Mouse (Mus musculus) heart, embryonic 14.5 days (tissue): ENCODE measurements at regions not wholly inside any gene's neighbourhood (a gene's known extent, or its start where the extent isn't known, plus 50 kb on each side); places are given as distances from the start of the nearest gene placed in this dataset.

ENCODE experiments used
- ATAC-seq: fragments of 200-750 bp; cut with Nextera tagmentation; 2 replicates; pipeline ENCODE4 v1.8.0; 2017; ENCODE audit warnings: low read depth, moderate TSS enrichment; ENCODE audit not compliant: insufficient number of reproducible peaks, insufficient read depth, low FRiP score
- H3K27ac ChIP-seq, 2 experiments: fragments of 200-500 bp in 1 of 2; fragments of 300-500 bp in 1 of 2; sonication (generic) in 1 of 2; replicated peaks in 1 of 2; 2 replicates each; pipeline ENCODE4 v1.5.1; 2012 to 2014; ENCODE audit warnings: low read depth in 2 of 2, low read length in 2 of 2, control low read depth in 1 of 2, mild to moderate bottlenecking in 1 of 2, mixed read lengths in 1 of 2; ENCODE audit not compliant: control insufficient read depth in 1 of 2, insufficient read depth in 1 of 2
- H3K27me3 ChIP-seq: fragments of 300-500 bp; sonication (generic); 2 replicates; pipeline ENCODE4 v1.6.1; 2014; ENCODE audit warnings: mild to moderate bottlenecking, low read length, control low read depth; ENCODE audit not compliant: control insufficient read depth, insufficient read depth
- H3K36me3 ChIP-seq: fragments of 300-500 bp; sonication (generic); 2 replicates; pipeline ENCODE4 v1.6.1; 2014; ENCODE audit warnings: mild to moderate bottlenecking, control low read depth, low read length, mixed read lengths; ENCODE audit not compliant: control insufficient read depth, insufficient read depth
- H3K4me1 ChIP-seq, 2 experiments: fragments of 200-500 bp in 1 of 2; fragments of 300-500 bp in 1 of 2; sonication (generic) in 1 of 2; 2 replicates each; pipeline ENCODE4 v1.6.1; 2012 to 2014; ENCODE audit warnings: low read length in 2 of 2, control low read depth in 1 of 2, mixed read lengths in 1 of 2; ENCODE audit not compliant: control insufficient read depth in 2 of 2, insufficient read depth in 2 of 2
- H3K4me2 ChIP-seq: fragments of 300-500 bp; sonication (generic); 2 replicates; pipeline ENCODE4 v1.6.1; 2014; ENCODE audit warnings: mild to moderate bottlenecking, low read length
- H3K4me3 ChIP-seq, 2 experiments: fragments of 200-500 bp in 1 of 2; fragments of 300-500 bp in 1 of 2; sonication (generic) in 1 of 2; 2 replicates each; pipeline ENCODE4 v1.5.1; 2012 to 2014; ENCODE audit warnings: low read length in 2 of 2, mild to moderate bottlenecking in 2 of 2, control low read depth in 1 of 2, low read depth in 1 of 2, moderate library complexity in 1 of 2; ENCODE audit not compliant: control insufficient read depth in 1 of 2, insufficient read depth in 1 of 2
- H3K9ac ChIP-seq: fragments of 300-500 bp; sonication (generic); 2 replicates; pipeline ENCODE4 v1.6.1; 2014; ENCODE audit warnings: mild to moderate bottlenecking, low read length
- H3K9me3 ChIP-seq: fragments of 300-500 bp; sonication (generic); 2 replicates; pipeline ENCODE4 v1.6.1; 2016; ENCODE audit warnings: low read length, control low read depth; ENCODE audit not compliant: control insufficient read depth
- WGBS: fragments of 180-500 bp; shearing (Covaris S2); extraction: QIAGEN DNeasy Blood & Tissue Kit; methylation state at CpG from one replicate; pipeline ENCODE4 v1.1.7; 2014; 5-methylcytosine and 5-hydroxymethylcytosine counted together

DNA sequence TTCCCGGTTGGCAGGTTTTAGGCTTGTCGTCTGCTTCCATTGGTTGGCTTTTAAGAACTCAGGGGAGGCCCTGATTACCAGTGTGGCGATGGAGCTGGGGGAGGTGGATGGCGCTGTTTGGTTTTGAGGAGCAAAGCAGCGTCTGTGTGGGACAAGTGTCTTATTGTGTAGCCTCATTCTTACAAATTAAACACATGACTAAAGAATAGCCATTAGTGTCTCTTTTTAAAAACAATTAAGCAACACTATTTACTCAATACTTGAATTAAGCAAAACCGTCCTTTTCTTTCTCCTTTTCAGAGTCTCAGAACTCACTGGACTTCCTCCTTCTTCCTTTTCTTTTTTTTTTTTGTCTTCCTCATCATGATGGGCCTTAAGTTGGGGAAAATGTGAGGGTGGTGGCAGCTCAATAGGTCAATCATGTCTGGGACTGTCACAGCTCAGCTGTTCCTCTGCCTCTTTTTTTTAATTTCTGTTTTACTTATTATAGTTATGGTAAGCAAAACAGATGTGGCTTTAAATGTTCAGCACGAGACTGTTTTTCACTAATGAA, 89.1 kb downstream of the Kcnrg start:
- no peaks in the 10 kb centered on the region for H3K9me3 ChIP-seq
- H3K36me3 ChIP-seq, result no peaks in the 10 kb centered on the region
- no peak overlapping the region for H3K4me3 ChIP-seq
- no peak overlapping the region for H3K27ac ChIP-seq
- ATAC-seq, result no peak
- H3K4me1 ChIP-seq, result no peaks in the 10 kb centered on the region
- H3K9ac ChIP-seq, result no peak overlapping the region
- 78% methylated on average over 7 of the region's 7 CpGs for WGBS
- H3K4me2 ChIP-seq, result no peak overlapping the region
- peaks cover 1% of the 10 kb centered on the region; the same call in 1 of the 2 replicates for H3K27me3 ChIP-seq

GRCm38 (mm10) chr14:61696886-61697554, 89.8 kb downstream of the Kcnrg start:
- Histone ChIP-seq H3K27me3 (no peaks in the 10 kb centered on the region), H3K9me3 (no peaks in the 10 kb centered on the region), H3K27ac (no peak overlapping the region), H3K36me3 (no peaks in the 10 kb centered on the region), H3K4me3 (no peak overlapping the region), H3K9ac (no peak overlapping the region), H3K4me2 (no peak overlapping the region), H3K4me1 (no peaks in the 10 kb centered on the region)
- 77% methylated on average over 13 of the region's 13 CpGs for WGBS
- ATAC-seq, result no peak

DNA sequence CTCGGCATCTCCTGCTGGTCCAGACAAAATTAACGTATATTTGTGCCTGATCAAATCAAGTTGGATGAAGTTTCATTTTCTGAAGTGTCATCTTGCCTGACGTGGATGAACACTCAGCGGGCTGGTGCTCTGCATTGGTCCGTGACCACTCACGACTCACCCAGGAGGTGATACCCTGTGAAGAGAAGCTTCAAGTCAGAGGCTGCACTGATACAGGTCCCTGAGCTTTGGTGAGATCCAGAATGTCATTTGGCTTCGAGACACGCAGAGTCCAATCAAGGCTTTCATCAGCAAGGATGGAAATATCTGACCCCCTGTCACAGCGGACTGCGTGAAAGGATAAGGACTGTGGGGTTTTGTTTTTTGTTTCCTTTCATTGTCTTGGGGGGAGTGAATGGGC, 90.4 kb downstream of the Kcnrg start:
- H3K4me2 ChIP-seq, result no peak overlapping the region
- H3K27me3 ChIP-seq, result no peaks in the 10 kb centered on the region
- no peak overlapping the region for H3K27ac ChIP-seq
- no peak for ATAC-seq
- no peak overlapping the region for H3K9ac ChIP-seq
- H3K36me3 ChIP-seq, result no peaks in the 10 kb centered on the region
- H3K4me3 ChIP-seq, result no peak overlapping the region
- WGBS, result 77% methylated on average over 10 of the region's 10 CpGs
- H3K9me3 ChIP-seq, result no peaks in the 10 kb centered on the region
- H3K4me1 ChIP-seq, result no peaks in the 10 kb centered on the region

DNA sequence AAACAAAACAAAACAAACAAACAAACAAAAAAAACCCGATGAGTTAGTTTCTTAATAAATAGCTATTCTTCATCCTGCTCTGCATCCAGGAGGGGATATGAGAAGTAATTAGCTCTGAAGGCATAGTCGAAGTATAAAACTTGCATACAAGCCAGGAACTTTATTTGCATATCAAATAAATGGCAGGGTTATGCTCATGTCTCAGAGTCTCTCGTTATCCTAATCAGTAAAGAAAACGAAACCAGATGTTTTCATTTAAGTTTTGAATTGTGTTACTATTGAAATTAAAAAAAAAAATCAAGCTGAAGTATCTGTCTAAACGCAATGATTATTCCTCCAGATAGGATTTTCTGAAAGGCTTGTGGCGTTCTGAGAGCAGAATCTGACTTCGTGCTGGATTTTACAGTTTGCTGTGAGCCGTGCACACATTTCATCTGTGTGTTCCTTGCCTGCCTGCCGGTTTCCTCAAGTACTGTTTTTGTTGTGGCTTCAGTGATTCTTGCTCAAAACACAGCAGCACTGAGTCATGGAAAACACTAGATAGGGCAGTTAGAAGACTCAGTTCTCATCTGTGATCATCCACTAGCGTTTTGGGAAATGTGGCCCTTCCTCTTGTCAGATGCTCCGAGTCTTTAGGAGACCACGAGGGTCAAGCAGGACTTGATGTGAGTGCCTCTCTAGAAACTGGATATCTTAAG, 91.2 kb downstream of the Kcnrg start:
- no peak overlapping the region for H3K4me3 ChIP-seq
- no peak overlapping the region for H3K4me2 ChIP-seq
- no peaks in the 10 kb centered on the region for H3K9me3 ChIP-seq
- no peaks in the 10 kb centered on the region for H3K27me3 ChIP-seq
- H3K36me3 ChIP-seq, result no peaks in the 10 kb centered on the region
- no peak overlapping the region for H3K27ac ChIP-seq
- WGBS, result 52% methylated on average over 12 of the region's 12 CpGs
- H3K9ac ChIP-seq, result no peak overlapping the region
- no peaks in the 10 kb centered on the region for H3K4me1 ChIP-seq
- no peak for ATAC-seq

DNA sequence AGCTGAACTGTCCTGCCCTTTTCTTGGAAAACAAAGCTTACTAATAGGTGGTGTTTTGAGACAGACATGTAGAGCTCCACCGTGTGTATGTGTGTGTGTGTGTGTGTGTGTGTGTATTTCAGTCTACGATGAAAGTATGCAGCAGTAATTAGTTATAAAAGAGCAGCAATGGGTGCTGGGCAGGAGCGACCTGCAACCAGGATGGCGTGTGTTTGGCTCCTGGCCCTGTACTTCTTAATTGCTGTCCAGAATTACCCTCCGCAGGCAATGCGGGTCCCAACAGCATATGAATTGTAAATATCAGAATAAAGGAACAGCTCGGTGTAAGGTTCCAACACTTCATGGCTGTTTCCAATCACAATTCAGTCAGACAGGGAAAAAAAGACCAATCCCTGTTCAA, 92.4 kb downstream of the Kcnrg start:
- no peaks in the 10 kb centered on the region for H3K9me3 ChIP-seq
- no peak overlapping the region for H3K4me3 ChIP-seq
- ATAC-seq, result no peak
- no peak overlapping the region for H3K27ac ChIP-seq
- WGBS, result 80% methylated on average over 7 of the region's 7 CpGs
- H3K4me1 ChIP-seq, result no peaks in the 10 kb centered on the region
- H3K36me3 ChIP-seq, result no peaks in the 10 kb centered on the region
- no peak overlapping the region for H3K9ac ChIP-seq
- no peaks in the 10 kb centered on the region for H3K27me3 ChIP-seq
- no peak overlapping the region for H3K4me2 ChIP-seq

GRCm38 (mm10) chr14:61701131-61701530, 93.9 kb downstream of the Kcnrg start:
- Histone ChIP-seq H3K27me3 (no peaks in the 10 kb centered on the region), H3K36me3 (no peaks in the 10 kb centered on the region), H3K9ac (no peak overlapping the region), H3K4me2 (no peak overlapping the region), H3K27ac (no peak overlapping the region), H3K4me3 (no peak overlapping the region), H3K9me3 (no peaks in the 10 kb centered on the region), H3K4me1 (no peaks in the 10 kb centered on the region)
- WGBS, result 47% methylated on average over 10 of the region's 10 CpGs
- ATAC-seq, result no peak

DNA sequence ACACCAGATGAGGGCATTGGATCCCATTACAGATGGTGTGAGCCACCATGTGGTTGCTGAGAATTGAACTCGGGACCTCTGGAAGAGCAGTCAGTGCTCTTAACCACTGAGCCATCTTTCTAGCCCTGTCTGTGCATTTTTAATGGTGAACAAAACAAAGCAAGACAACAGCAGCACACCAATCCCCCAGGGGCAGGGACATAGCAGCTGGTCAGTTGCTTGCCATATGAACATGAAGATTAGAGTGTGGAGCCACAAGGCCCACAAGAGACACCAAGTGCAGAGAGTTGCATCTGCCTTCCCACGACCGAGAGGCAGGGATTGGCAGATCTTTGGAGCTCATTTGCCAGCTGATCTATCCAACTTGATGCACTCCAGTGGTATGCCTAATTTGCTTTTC, 96.7 kb downstream of the Kcnrg start:
- Histone ChIP-seq H3K9ac (no peak overlapping the region), H3K4me2 (no peak overlapping the region), H3K27me3 (no peaks in the 10 kb centered on the region), H3K4me3 (no peak overlapping the region), H3K9me3 (no peaks in the 10 kb centered on the region), H3K4me1 (no peaks in the 10 kb centered on the region), H3K27ac (no peak overlapping the region), H3K36me3 (no peaks in the 10 kb centered on the region)
- ATAC-seq, result no peak
- 72% methylated on average over 3 of the region's 3 CpGs for WGBS
